Mouse (Mus musculus): ENCODE measurements around the gene Wdfy4.

DNA sequence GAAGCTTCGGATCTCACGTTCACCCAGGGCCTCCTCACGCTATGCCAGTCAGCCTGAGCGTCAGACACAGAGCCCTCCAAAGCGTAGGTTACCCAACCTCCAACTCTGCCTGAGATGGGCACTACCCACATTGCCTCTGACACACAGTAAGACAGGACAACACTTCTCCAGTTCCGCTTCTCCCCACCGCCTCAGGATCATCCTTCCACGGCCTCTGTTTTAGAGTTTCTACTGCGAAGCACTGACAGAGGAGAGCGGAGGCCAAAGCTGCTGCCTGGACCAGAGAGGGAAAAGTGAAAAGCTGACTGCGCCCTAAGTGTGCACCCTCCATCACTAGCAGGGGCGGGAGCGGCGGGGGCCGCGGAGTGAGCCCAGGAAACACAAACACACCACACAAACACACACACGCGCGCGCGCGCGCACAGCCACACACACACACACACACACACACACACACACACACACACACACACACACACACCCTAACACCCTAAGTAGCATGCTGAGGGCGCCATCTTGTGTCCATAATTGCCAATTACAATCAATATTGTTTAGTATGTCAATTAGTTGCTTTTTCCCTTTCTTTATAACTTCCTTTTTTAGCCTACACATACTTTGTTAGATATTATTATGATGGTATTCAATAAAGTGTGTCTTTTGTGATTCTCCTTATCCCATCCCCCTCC, 20.1 kb upstream of the Wdfy4 start:
- TF ChIP-seq POLR2A (IDR thresholded peaks at IDR 0.05; ENCODE audit: control insufficient read depth, extremely low read depth, insufficient read depth, low read length, poor library complexity) (no peak), CTCF (IDR thresholded peaks at IDR 0.05; ENCODE audit: borderline replicate concordance, control insufficient read depth, extremely low read depth, insufficient read depth, low read length, poor library complexity) (peak; percentile 36; the same call in 1 of the 2 replicates)

Measured in thymus, adult 2 months (tissue).